Mouse (Mus musculus): Measurements from ENCODE around the gene Gfi1b. TPM values are rescaled to one million over a fixed set of nuclear protein-coding genes. Genes with fewer than 3 reads are reported as not detected.

Gfi1b gene
- polyA plus RNA-seq, 1 experiment from 2014 or later: not detected

DNA sequence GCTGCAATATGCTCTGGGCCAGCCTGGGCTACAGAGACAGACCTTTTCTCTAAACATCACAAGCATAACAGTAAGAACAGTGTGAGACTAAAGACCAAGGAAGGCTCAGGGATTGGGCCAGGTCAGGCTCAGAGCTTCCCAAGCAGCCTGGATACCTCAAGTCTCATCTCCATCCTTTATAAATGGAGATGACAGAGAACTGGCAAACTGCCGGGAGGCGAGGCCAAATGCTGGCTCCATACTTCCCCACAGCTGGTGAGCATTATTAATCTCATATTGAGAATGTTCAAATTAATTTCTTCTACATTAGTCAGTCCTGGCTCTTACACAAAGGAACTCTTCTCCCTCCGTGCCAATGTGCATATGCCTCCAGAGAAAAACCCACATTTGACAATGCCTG lies 45.0 kb downstream of the Gfi1b start:
- Histone ChIP-seq H3K27ac (ENCODE audit: low read length) (no peak overlapping the region), H3K4me3 (replicated peaks; ENCODE audit: low read length) (no peak overlapping the region), H3K9me3 (ENCODE audit: control insufficient read depth, low read length) (no peaks in the 10 kb centered on the region), H3K36me3 (ENCODE audit: control insufficient read depth, insufficient read depth) (peaks cover 28% of the 10 kb centered on the region), H3K4me1 (replicated peaks; ENCODE audit: control insufficient read depth, insufficient read depth, low read length) (peaks cover 8% of the 10 kb centered on the region), H3K4me2 (ENCODE audit: low read length) (no peak overlapping the region), H3K27me3 (replicated peaks; ENCODE audit: control insufficient read depth, insufficient read depth, low read length) (no peaks in the 10 kb centered on the region), H3K9ac (replicated peaks; ENCODE audit: low read depth, low read length) (no peak overlapping the region)
- ATAC-seq: no peak; the same call in 1 of the 2 replicates
- 88% methylated on average over 3 of the region's 3 CpGs for WGBS

DNA sequence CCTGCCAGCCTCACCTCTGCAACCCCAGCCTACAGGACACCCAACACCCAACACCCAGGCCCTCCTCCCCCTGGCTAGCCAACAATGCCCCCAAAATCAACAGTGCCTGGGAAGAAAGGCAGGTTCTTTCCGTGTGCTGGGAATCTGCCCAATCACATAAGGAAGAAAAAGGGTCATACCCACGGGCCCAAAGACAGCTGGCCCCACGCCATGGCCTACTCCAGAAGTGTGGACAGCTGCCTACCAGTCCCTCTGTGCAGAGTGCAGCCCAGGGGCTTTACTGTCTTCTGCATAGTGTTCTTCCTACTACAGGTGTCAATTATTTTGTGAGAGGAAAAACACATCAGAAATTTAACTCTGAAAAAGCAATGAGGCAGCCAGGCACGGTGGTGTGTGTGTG lies 46.4 kb downstream of the Gfi1b start:
- Histone ChIP-seq H3K9ac (replicated peaks; ENCODE audit: low read depth, low read length) (no peak overlapping the region), H3K4me2 (ENCODE audit: low read length) (no peak overlapping the region), H3K27ac (ENCODE audit: low read length) (no peak overlapping the region), H3K4me1 (replicated peaks; ENCODE audit: control insufficient read depth, insufficient read depth, low read length) (no peaks in the 10 kb centered on the region), H3K27me3 (replicated peaks; ENCODE audit: control insufficient read depth, insufficient read depth, low read length) (no peaks in the 10 kb centered on the region), H3K9me3 (ENCODE audit: control insufficient read depth, low read length) (no peaks in the 10 kb centered on the region), H3K36me3 (ENCODE audit: control insufficient read depth, insufficient read depth) (peaks cover 33% of the 10 kb centered on the region), H3K4me3 (replicated peaks; ENCODE audit: low read length) (no peak overlapping the region)
- WGBS: 73% methylated on average over 4 of the region's 4 CpGs
- no peak for ATAC-seq

DNA sequence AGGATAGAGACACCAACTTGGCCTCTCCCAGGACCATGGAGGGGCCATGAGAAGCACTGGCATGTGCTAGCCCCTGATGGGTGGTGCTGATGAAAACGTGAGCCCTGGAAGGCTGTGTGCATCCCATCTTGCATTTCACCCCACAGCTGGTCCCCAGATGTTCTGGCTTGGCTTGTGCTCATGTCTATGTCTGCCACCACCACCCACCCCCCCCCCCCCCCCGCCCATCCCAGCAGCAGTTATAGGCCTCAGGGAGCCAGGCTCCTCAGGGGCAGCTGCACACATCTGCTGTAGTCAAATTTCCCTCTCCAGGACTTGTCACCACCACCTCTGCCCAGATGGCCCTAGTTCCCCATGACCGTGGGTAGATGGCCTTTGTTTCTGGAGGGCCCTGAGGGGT lies 51.9 kb downstream of the Gfi1b start:
- H3K27me3 ChIP-seq (replicated peaks; ENCODE audit: control insufficient read depth, insufficient read depth, low read length): no peaks in the 10 kb centered on the region
- H3K4me3 ChIP-seq (replicated peaks; ENCODE audit: low read length): no peak overlapping the region
- H3K36me3 ChIP-seq (ENCODE audit: control insufficient read depth, insufficient read depth): peaks cover 35% of the 10 kb centered on the region
- H3K9me3 ChIP-seq (ENCODE audit: control insufficient read depth, low read length): no peaks in the 10 kb centered on the region
- WGBS: 88% methylated on average over 2 of the region's 3 CpGs
- no peak for ATAC-seq
- no peaks in the 10 kb centered on the region for H3K4me1 ChIP-seq (replicated peaks; ENCODE audit: control insufficient read depth, insufficient read depth, low read length)
- H3K4me2 ChIP-seq (ENCODE audit: low read length): no peak overlapping the region
- no peak overlapping the region for H3K27ac ChIP-seq (ENCODE audit: low read length)
- H3K9ac ChIP-seq (replicated peaks; ENCODE audit: low read depth, low read length): no peak overlapping the region

DNA sequence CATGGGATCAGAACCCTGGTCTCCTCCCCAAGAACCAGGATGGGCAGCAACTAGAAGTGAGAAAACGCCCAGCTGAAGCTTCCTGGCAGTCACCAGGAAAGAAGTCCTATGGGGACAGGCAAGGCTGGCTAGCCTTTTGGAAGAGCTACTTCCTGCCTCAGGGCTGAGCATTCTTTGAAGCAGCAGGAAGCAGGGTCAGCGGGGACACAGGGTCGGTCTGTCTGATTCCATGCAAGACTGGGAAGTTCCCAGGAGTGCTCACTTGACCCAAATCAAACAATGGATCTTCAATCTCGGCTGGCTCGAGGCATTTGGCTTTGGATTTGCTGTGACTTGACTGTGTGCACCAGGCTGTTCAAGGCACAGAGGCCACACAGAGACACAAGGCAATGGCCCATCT lies 55.2 kb downstream of the Gfi1b start:
- no peak overlapping the region for H3K27ac ChIP-seq (ENCODE audit: low read length)
- no peak overlapping the region for H3K4me3 ChIP-seq (replicated peaks; ENCODE audit: low read length)
- no peak for ATAC-seq
- peaks cover 23% of the 10 kb centered on the region for H3K36me3 ChIP-seq (ENCODE audit: control insufficient read depth, insufficient read depth)
- no peak overlapping the region for H3K9ac ChIP-seq (replicated peaks; ENCODE audit: low read depth, low read length)
- H3K4me1 ChIP-seq (replicated peaks; ENCODE audit: control insufficient read depth, insufficient read depth, low read length): no peaks in the 10 kb centered on the region
- H3K4me2 ChIP-seq (ENCODE audit: low read length): no peak overlapping the region
- no peaks in the 10 kb centered on the region for H3K9me3 ChIP-seq (ENCODE audit: control insufficient read depth, low read length)
- no peaks in the 10 kb centered on the region for H3K27me3 ChIP-seq (replicated peaks; ENCODE audit: control insufficient read depth, insufficient read depth, low read length)
- 79% methylated on average over 5 of the region's 5 CpGs for WGBS

DNA sequence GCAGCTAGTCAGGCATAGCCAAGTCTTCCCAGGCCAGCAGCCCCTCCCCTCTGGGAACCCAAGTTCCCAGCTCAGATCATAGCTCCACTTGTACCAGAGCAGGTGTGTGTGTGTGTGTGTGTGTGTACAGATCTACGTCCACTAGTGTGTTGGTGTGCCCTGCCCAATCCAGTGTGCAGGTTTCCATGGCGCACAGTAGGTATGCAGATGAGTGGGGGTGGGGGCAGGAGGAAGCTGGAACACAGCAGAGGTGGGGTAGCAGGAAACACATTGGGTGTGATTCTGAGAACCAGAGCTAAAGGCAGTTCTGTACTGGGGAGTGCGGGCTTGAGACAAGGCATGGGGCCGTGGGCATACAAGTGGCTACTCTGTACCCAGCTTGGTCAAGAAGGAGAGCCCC lies 57.4 kb downstream of the Gfi1b start:
- Histone ChIP-seq H3K27ac (ENCODE audit: low read length) (no peak overlapping the region), H3K4me3 (replicated peaks; ENCODE audit: low read length) (no peak overlapping the region), H3K36me3 (ENCODE audit: control insufficient read depth, insufficient read depth) (peaks cover 16% of the 10 kb centered on the region; the same call in 1 of the 2 replicates), H3K27me3 (replicated peaks; ENCODE audit: control insufficient read depth, insufficient read depth, low read length) (no peaks in the 10 kb centered on the region), H3K9ac (replicated peaks; ENCODE audit: low read depth, low read length) (no peak overlapping the region), H3K4me1 (replicated peaks; ENCODE audit: control insufficient read depth, insufficient read depth, low read length) (no peaks in the 10 kb centered on the region), H3K9me3 (ENCODE audit: control insufficient read depth, low read length) (no peaks in the 10 kb centered on the region), H3K4me2 (ENCODE audit: low read length) (no peak overlapping the region)
- 80% methylated on average over 4 of the region's 4 CpGs for WGBS
- no peak for ATAC-seq

DNA sequence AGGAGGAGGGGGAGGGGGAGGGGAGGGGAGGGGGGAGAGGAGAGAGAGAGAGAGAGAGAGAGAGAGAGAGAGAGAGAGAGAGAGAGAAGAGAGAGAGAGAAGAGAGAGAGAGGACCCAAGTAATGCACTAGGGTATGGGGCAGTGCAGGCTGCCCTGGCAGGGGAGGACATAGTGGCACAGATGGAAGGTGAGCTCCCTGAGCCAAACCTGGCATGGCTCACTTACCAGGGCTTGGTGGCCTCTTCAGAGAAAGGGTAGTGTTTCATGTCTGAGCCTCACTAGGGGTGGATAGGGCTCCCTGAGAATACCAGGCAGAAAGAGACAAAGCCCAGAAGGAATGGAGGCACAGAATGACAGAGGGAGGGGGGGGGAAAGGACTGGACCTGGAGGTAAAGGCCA lies 58.0 kb downstream of the Gfi1b start:
- H3K4me2 ChIP-seq (ENCODE audit: low read length): no peak overlapping the region
- H3K27me3 ChIP-seq (replicated peaks; ENCODE audit: control insufficient read depth, insufficient read depth, low read length): no peaks in the 10 kb centered on the region
- no peaks in the 10 kb centered on the region for H3K9me3 ChIP-seq (ENCODE audit: control insufficient read depth, low read length)
- H3K27ac ChIP-seq (ENCODE audit: low read length): no peak overlapping the region
- no peak for ATAC-seq
- no peak overlapping the region for H3K4me3 ChIP-seq (replicated peaks; ENCODE audit: low read length)
- H3K9ac ChIP-seq (replicated peaks; ENCODE audit: low read depth, low read length): no peak overlapping the region
- peaks cover 16% of the 10 kb centered on the region; the same call in 1 of the 2 replicates for H3K36me3 ChIP-seq (ENCODE audit: control insufficient read depth, insufficient read depth)
- H3K4me1 ChIP-seq (replicated peaks; ENCODE audit: control insufficient read depth, insufficient read depth, low read length): no peaks in the 10 kb centered on the region

DNA sequence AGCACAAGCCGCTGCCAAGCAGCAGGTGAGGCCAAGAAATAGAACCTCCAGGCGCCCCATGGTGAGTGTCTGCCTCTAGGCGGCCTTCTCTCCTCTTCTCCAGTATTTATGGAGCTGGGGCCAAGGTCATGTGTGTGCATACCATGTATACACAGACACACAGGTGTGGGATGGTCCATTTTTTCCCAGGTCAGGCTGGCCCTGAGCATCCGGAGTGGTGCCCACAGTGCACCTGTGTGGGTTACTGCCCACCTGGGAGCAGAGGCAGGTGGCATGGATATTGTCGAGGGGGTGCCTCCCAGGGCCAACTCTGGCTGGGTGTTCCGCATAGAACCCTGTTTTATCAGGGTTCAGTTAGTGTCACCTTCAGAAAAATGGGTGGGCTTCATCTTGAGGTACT lies 58.5 kb downstream of the Gfi1b start, which contains the start of gene Cel:
Gene Cel (minus strand): TSS at position 101 of the 400 bp plus-strand sequence.
- Histone ChIP-seq H3K36me3 (ENCODE audit: control insufficient read depth, insufficient read depth) (peaks cover 16% of the 10 kb centered on the region; the same call in 1 of the 2 replicates), H3K4me1 (replicated peaks; ENCODE audit: control insufficient read depth, insufficient read depth, low read length) (no peaks in the 10 kb centered on the region), H3K9ac (replicated peaks; ENCODE audit: low read depth, low read length) (no peak within 1 kb of the TSS), H3K9me3 (ENCODE audit: control insufficient read depth, low read length) (no peaks in the 10 kb centered on the region), H3K27ac (ENCODE audit: low read length) (no peak within 1 kb of the TSS), H3K4me3 (replicated peaks; ENCODE audit: low read length) (no peak within 1 kb of the TSS), H3K4me2 (ENCODE audit: low read length) (no peak within 1 kb of the TSS), H3K27me3 (replicated peaks; ENCODE audit: control insufficient read depth, insufficient read depth, low read length) (no peaks in the 10 kb centered on the region)
- no peak for ATAC-seq
- 67% methylated on average over 6 of the region's 6 CpGs for WGBS

Small RNA genes within 50 kb of the gene (microRNA-seq; reads per million reads assigned to microRNA genes)
- gene Gm22824: not detected

Other genes starting within 250 kb of the Gfi1b start
- 8.9 and 11.5 TPM in 2 replicates for gene Ppp1r26, start 175.2 kb downstream of the Gfi1b start, polyA plus RNA-seq (2015; fragmentation: Nextera tagmentation; extraction: Ambion mirVana)
- 1.0 and 1.2 TPM in 2 replicates for gene 1700007K13Rik, start 155.7 kb downstream of the Gfi1b start, polyA plus RNA-seq (2015; fragmentation: Nextera tagmentation; extraction: Ambion mirVana)
- gene Mrps2, start 153.9 kb downstream of the Gfi1b start, polyA plus RNA-seq (2015; fragmentation: Nextera tagmentation; extraction: Ambion mirVana): 50.9 and 60.0 TPM in 2 replicates
- gene Gbgt1, start 125.1 kb downstream of the Gfi1b start, polyA plus RNA-seq (2015; fragmentation: Nextera tagmentation; extraction: Ambion mirVana): 0.51 and 1.2 TPM in 2 replicates
- 1.8 and 2.4 TPM in 2 replicates for gene Gm10134, start 115.9 kb downstream of the Gfi1b start, polyA plus RNA-seq (2015; fragmentation: Nextera tagmentation; extraction: Ambion mirVana)
- gene Ralgds, start 108.9 kb downstream of the Gfi1b start, polyA plus RNA-seq (2015; fragmentation: Nextera tagmentation; extraction: Ambion mirVana): 83.5 and 83.7 TPM in 2 replicates
- gene Cel, start 58.6 kb downstream of the Gfi1b start, polyA plus RNA-seq (2015; fragmentation: Nextera tagmentation; extraction: Ambion mirVana): not detected in 2 replicates
- gene Gtf3c5, start 38.2 kb downstream of the Gfi1b start, polyA plus RNA-seq (2015; fragmentation: Nextera tagmentation; extraction: Ambion mirVana): 40.5 and 43.3 TPM in 2 replicates
- gene Tsc1, start 19.2 kb upstream of the Gfi1b start, polyA plus RNA-seq (2015; fragmentation: Nextera tagmentation; extraction: Ambion mirVana): 32.7 and 42.7 TPM in 2 replicates
- 1.4 and 2.1 TPM in 2 replicates for gene Spaca9, start 77.7 kb upstream of the Gfi1b start, polyA plus RNA-seq (2015; fragmentation: Nextera tagmentation; extraction: Ambion mirVana)
- gene Ak8, start 78.2 kb upstream of the Gfi1b start, polyA plus RNA-seq (2015; fragmentation: Nextera tagmentation; extraction: Ambion mirVana): 1.0 and 1.5 TPM in 2 replicates
- 21.2 and 24.7 TPM in 2 replicates for gene Gtf3c4, start 218.4 kb upstream of the Gfi1b start, polyA plus RNA-seq (2015; fragmentation: Nextera tagmentation; extraction: Ambion mirVana)
- 17.3 and 17.6 TPM in 2 replicates for gene Ddx31, start 218.4 kb upstream of the Gfi1b start, polyA plus RNA-seq (2015; fragmentation: Nextera tagmentation; extraction: Ambion mirVana)

All from forebrain, embryonic 16.5 days (tissue).